Mouse (Mus musculus): Measurements from ENCODE around the gene Sult1a1. TPM values are rescaled to one million over a fixed set of nuclear protein-coding genes. Genes with fewer than 3 reads are reported as not detected.

Sult1a1 gene
- polyA plus RNA-seq, 1 experiment from 2014 or later: 1.4 TPM

GRCm38 (mm10) chr7:126704121-126704980 is 28.1 kb upstream of the Sult1a1 start:
- peaks cover 10% of the 10 kb centered on the region; the same call in 1 of the 2 replicates for H3K27me3 ChIP-seq
- H3K27ac ChIP-seq (replicated peaks): peak overlapping the region; percentile 83
- 2% methylated on average over 39 of the region's 39 CpGs for WGBS
- peak; percentile 84 for ATAC-seq (ENCODE audit: low read depth)
- H3K9me3 ChIP-seq: peaks cover 3% of the 10 kb centered on the region; the same call in 1 of the 2 replicates
- peak overlapping the region; percentile 80 for H3K4me2 ChIP-seq
- H3K4me3 ChIP-seq: peak overlapping the region; percentile 59
- peak overlapping the region; percentile 82 for H3K9ac ChIP-seq
- peaks cover 14% of the 10 kb centered on the region for H3K36me3 ChIP-seq
- H3K4me1 ChIP-seq (replicated peaks): peaks cover 47% of the 10 kb centered on the region

- ATAC-seq (ENCODE audit: low read depth): peak; percentile 21; the same call in 1 of the 2 replicates
- Histone ChIP-seq H3K4me3 (peak overlapping the region; percentile 59), H3K4me2 (peak overlapping the region; percentile 80), H3K9ac (peak overlapping the region; percentile 82), H3K27ac (replicated peaks) (peak overlapping the region; percentile 83), H3K36me3 (peaks cover 20% of the 10 kb centered on the region), H3K4me1 (replicated peaks) (peaks cover 47% of the 10 kb centered on the region), H3K9me3 (no peaks in the 10 kb centered on the region), H3K27me3 (peaks cover 10% of the 10 kb centered on the region; the same call in 1 of the 2 replicates)
- WGBS: 12% methylated on average over 7 of the region's 7 CpGs
Measured at GRCm38 (mm10) chr7:126703757-126704077, 27.5 kb upstream of the Sult1a1 start.

GRCm38 (mm10) chr7:126702861-126703756 is 26.9 kb upstream of the Sult1a1 start:
- H3K36me3 ChIP-seq: peaks cover 20% of the 10 kb centered on the region
- H3K9ac ChIP-seq: peak overlapping the region; percentile 82
- WGBS: 79% methylated on average over 12 of the region's 12 CpGs
- ATAC-seq (ENCODE audit: low read depth): no peak
- H3K27me3 ChIP-seq: peaks cover 10% of the 10 kb centered on the region; the same call in 1 of the 2 replicates
- peaks cover 47% of the 10 kb centered on the region for H3K4me1 ChIP-seq (replicated peaks)
- H3K27ac ChIP-seq (replicated peaks): peak overlapping the region; percentile 83
- no peaks in the 10 kb centered on the region for H3K9me3 ChIP-seq
- peak overlapping the region; percentile 59 for H3K4me3 ChIP-seq
- H3K4me2 ChIP-seq: peak overlapping the region; percentile 80

GRCm38 (mm10) chr7:126702358-126702757 is 26.1 kb upstream of the Sult1a1 start:
- peaks cover 53% of the 10 kb centered on the region for H3K4me1 ChIP-seq (replicated peaks)
- peak overlapping the region; percentile 80 for H3K4me2 ChIP-seq

GRCm38 (mm10) chr7:126701559-126702357 is 25.5 kb upstream of the Sult1a1 start:
- Histone ChIP-seq H3K4me2 (peak overlapping the region; percentile 80), H3K4me3 (peak overlapping the region; percentile 16), H3K9ac (peak overlapping the region; percentile 82), H3K36me3 (peaks cover 20% of the 10 kb centered on the region), H3K27me3 (peaks cover 10% of the 10 kb centered on the region; the same call in 1 of the 2 replicates), H3K4me1 (replicated peaks) (peaks cover 59% of the 10 kb centered on the region), H3K9me3 (no peaks in the 10 kb centered on the region), H3K27ac (replicated peaks) (no peak overlapping the region)
- WGBS: 61% methylated on average over 24 of the region's 24 CpGs
- no peak for ATAC-seq (ENCODE audit: low read depth)

More at GRCm38 (mm10) chr7:126702358-126702757, 26.1 kb upstream of the Sult1a1 start:
- ATAC-seq (ENCODE audit: low read depth): no peak
- 80% methylated on average over 6 of the region's 6 CpGs for WGBS
- Histone ChIP-seq H3K9ac (peak overlapping the region; percentile 82; the same call in 1 of the 2 replicates), H3K27ac (replicated peaks) (no peak overlapping the region), H3K9me3 (no peaks in the 10 kb centered on the region), H3K36me3 (peaks cover 20% of the 10 kb centered on the region), H3K27me3 (peaks cover 10% of the 10 kb centered on the region; the same call in 1 of the 2 replicates), H3K4me3 (peak overlapping the region; percentile 59)

- WGBS: 2% methylated on average over 11 of the region's 11 CpGs
- H3K36me3 ChIP-seq: peaks cover 20% of the 10 kb centered on the region
- peak overlapping the region; percentile 80 for H3K4me2 ChIP-seq
- H3K4me1 ChIP-seq (replicated peaks): peaks cover 65% of the 10 kb centered on the region
- peaks cover 8% of the 10 kb centered on the region; the same call in 1 of the 2 replicates for H3K27me3 ChIP-seq
- 0 out of 2 replicates have a peak, but pooled peaks have one; percentile 24 for ATAC-seq (ENCODE audit: low read depth)
- H3K27ac ChIP-seq (replicated peaks): no peak overlapping the region
- peak overlapping the region; percentile 16 for H3K4me3 ChIP-seq
- peak overlapping the region; percentile 43 for H3K9ac ChIP-seq
- no peaks in the 10 kb centered on the region for H3K9me3 ChIP-seq
Measured at GRCm38 (mm10) chr7:126701070-126701469, 24.8 kb upstream of the Sult1a1 start.

- peaks cover 1% of the 10 kb centered on the region; the same call in 1 of the 2 replicates for H3K27me3 ChIP-seq
- no peak overlapping the region for H3K9ac ChIP-seq
- ATAC-seq (ENCODE audit: low read depth): no peak
- no peak overlapping the region for H3K4me3 ChIP-seq
- 0 out of 2 replicates have a peak overlapping the region, but pooled peaks have one; percentile 80 for H3K4me2 ChIP-seq
- peaks cover 63% of the 10 kb centered on the region for H3K4me1 ChIP-seq (replicated peaks)
- no peaks in the 10 kb centered on the region for H3K9me3 ChIP-seq
- no peak overlapping the region for H3K27ac ChIP-seq (replicated peaks)
- peaks cover 20% of the 10 kb centered on the region for H3K36me3 ChIP-seq
- 86% methylated on average over 25 of the region's 25 CpGs for WGBS
Measured at GRCm38 (mm10) chr7:126700063-126701015, 24.1 kb upstream of the Sult1a1 start.

- H3K4me1 ChIP-seq (replicated peaks): peaks cover 58% of the 10 kb centered on the region
- no peaks in the 10 kb centered on the region; the same call in 1 of the 2 replicates for H3K27me3 ChIP-seq
- H3K4me3 ChIP-seq: no peak overlapping the region; the same call in 1 of the 2 replicates
- ATAC-seq (ENCODE audit: low read depth): no peak
- no peak overlapping the region for H3K9ac ChIP-seq
- no peak overlapping the region for H3K27ac ChIP-seq (replicated peaks)
- peaks cover 20% of the 10 kb centered on the region for H3K36me3 ChIP-seq
- no peak overlapping the region for H3K4me2 ChIP-seq
- H3K9me3 ChIP-seq: no peaks in the 10 kb centered on the region
- WGBS: 96% methylated on average over 8 of the region's 8 CpGs
Measured at GRCm38 (mm10) chr7:126697838-126698237, 21.6 kb upstream of the Sult1a1 start.

- H3K36me3 ChIP-seq: peaks cover 26% of the 10 kb centered on the region
- no peak for ATAC-seq (ENCODE audit: low read depth)
- peak overlapping the region; percentile 94 for H3K4me2 ChIP-seq
- H3K4me1 ChIP-seq (replicated peaks): peaks cover 48% of the 10 kb centered on the region
- no peak overlapping the region for H3K27ac ChIP-seq (replicated peaks)
- H3K9me3 ChIP-seq: no peaks in the 10 kb centered on the region
- H3K4me3 ChIP-seq: peak overlapping the region; percentile 81
- 69% methylated on average over 3 of the region's 3 CpGs for WGBS
- H3K9ac ChIP-seq: peak overlapping the region; percentile 87
- no peaks in the 10 kb centered on the region for H3K27me3 ChIP-seq
Measured at GRCm38 (mm10) chr7:126696886-126697285, 20.7 kb upstream of the Sult1a1 start.

GRCm38 (mm10) chr7:126696303-126696702 is 20.1 kb upstream of the Sult1a1 start:
- peak overlapping the region; percentile 94 for H3K4me2 ChIP-seq
- no peaks in the 10 kb centered on the region for H3K27me3 ChIP-seq
- peak overlapping the region; percentile 81 for H3K4me3 ChIP-seq
- H3K9ac ChIP-seq: peak overlapping the region; percentile 87
- H3K4me1 ChIP-seq (replicated peaks): peaks cover 42% of the 10 kb centered on the region
- H3K9me3 ChIP-seq: no peaks in the 10 kb centered on the region
- peak overlapping the region; percentile 68; the same call in 1 of the 2 replicates for H3K27ac ChIP-seq (replicated peaks)
- WGBS: 2% methylated on average over 17 of the region's 17 CpGs
- no peak; the same call in 1 of the 2 replicates for ATAC-seq (ENCODE audit: low read depth)
- peaks cover 32% of the 10 kb centered on the region for H3K36me3 ChIP-seq
